Mouse (Mus musculus) stomach, postnatal 0 days (tissue): ENCODE measurements around the gene Gm9821. TPM values are rescaled to one million over a fixed set of nuclear protein-coding genes. Genes with fewer than 3 reads are reported as not detected.

Source experiments
- ATAC-seq: fragments of 200-750 bp; cut with Nextera tagmentation; 2 replicates; pipeline ENCODE4 v1.8.0; 2017; ENCODE audit not compliant: low FRiP score, low TSS enrichment
- DNase-seq: peaks from one replicate; pipeline ENCODE4 v3.0.0-alpha.2; 2016; ENCODE audit warnings: low spot score
- H3K27ac ChIP-seq: fragments of 300-500 bp; sonication (generic); replicated peaks from 2 replicates; pipeline ENCODE4 v1.5.1; 2014; ENCODE audit warnings: mild to moderate bottlenecking, control low read depth
- H3K27me3 ChIP-seq: fragments of 300-500 bp; sonication (generic); 2 replicates; pipeline ENCODE4 v1.6.1; 2014; ENCODE audit warnings: low read length; ENCODE audit not compliant: control insufficient read depth, insufficient read depth
- H3K36me3 ChIP-seq: fragments of 300-500 bp; sonication (generic); 2 replicates; pipeline ENCODE4 v1.6.1; 2014; ENCODE audit warnings: low read length, mixed read lengths; ENCODE audit not compliant: control insufficient read depth, insufficient read depth
- H3K4me1 ChIP-seq: fragments of 300-500 bp; sonication (generic); replicated peaks from 2 replicates; pipeline ENCODE4 v1.6.1; 2014; ENCODE audit warnings: antibody characterized with exemption; ENCODE audit not compliant: control insufficient read depth, insufficient read depth
- H3K4me2 ChIP-seq: fragments of 300-500 bp; sonication (generic); replicated peaks from 2 replicates; pipeline ENCODE4 v1.6.1; 2014; ENCODE audit warnings: low read depth, mild to moderate bottlenecking, control low read depth, moderate library complexity
- H3K4me3 ChIP-seq: fragments of 300-500 bp; sonication (generic); 2 replicates; pipeline ENCODE4 v1.5.1; 2014; ENCODE audit warnings: low read depth, low read length, control low read depth
- H3K9ac ChIP-seq: fragments of 300-500 bp; sonication (generic); 2 replicates; pipeline ENCODE4 v1.6.1; 2014; ENCODE audit warnings: mild to moderate bottlenecking, low read length, control low read depth, mixed read lengths
- H3K9me3 ChIP-seq: fragments of 300-500 bp; sonication (generic); 2 replicates; pipeline ENCODE4 v1.6.1; 2016; ENCODE audit warnings: low read length; ENCODE audit not compliant: control insufficient read depth
- CTCF ChIP-seq: IDR thresholded peaks from 2 replicates; pipeline ENCODE4 v1.5.1; 2016; ENCODE audit warnings: antibody characterized with exemption, low read depth, mild to moderate bottlenecking, moderate library complexity
- EP300 ChIP-seq: optimal IDR thresholded peaks from 2 replicates; pipeline ENCODE3; 2016; ENCODE audit warnings: antibody characterized with exemption
- WGBS: fragments of 180-500 bp; shearing (Covaris S2); extraction: QIAGEN DNeasy Blood & Tissue Kit; methylation state at CpG from one replicate; pipeline ENCODE4 v1.1.7; 2014; 5-methylcytosine and 5-hydroxymethylcytosine counted together
- polyA plus RNA-seq: library from polyadenylated mRNA; unstranded; fragments of >200 nt; fragmentation: Nextera tagmentation; extraction: Ambion mirVana; gene quantifications from 2 replicates; pipeline ENCODE4 v1.2.1, GENCODE M21; 2015

The Gm9821 gene
- polyA plus RNA-seq, 1 experiment from 2014 or later = 0.15 TPM

- ATAC-seq = no peak
- 68% methylated on average over 23 of the region's 23 CpGs for WGBS
- Histone ChIP-seq H3K27me3 (peaks cover 2% of the 10 kb centered on the region; the same call in 1 of the 2 replicates), H3K9me3 (no peaks in the 10 kb centered on the region), H3K4me2 (no peak overlapping the region), H3K9ac (no peak overlapping the region), H3K36me3 (no peaks in the 10 kb centered on the region), H3K27ac (no peak overlapping the region), H3K4me1 (peaks cover 5% of the 10 kb centered on the region), H3K4me3 (no peak overlapping the region)
- DNase-seq = no peak
- TF ChIP-seq EP300 (no peak), CTCF (no peak)
Measured at GRCm38 (mm10) chr2:91928534-91929350, 16.8 kb upstream of the Gm9821 start.

GRCm38 (mm10) chr2:91929455-91929854 lies 16.0 kb upstream of the Gm9821 start:
- WGBS = 55% methylated on average over 3 of the region's 3 CpGs
- H3K4me1 ChIP-seq = peaks cover 5% of the 10 kb centered on the region

GRCm38 (mm10) chr2:91929936-91930335 lies 15.6 kb upstream of the Gm9821 start:
- 23% methylated on average over 11 of the region's 12 CpGs for WGBS
- Histone ChIP-seq H3K4me3 (no peak overlapping the region), H3K9me3 (no peaks in the 10 kb centered on the region), H3K9ac (no peak overlapping the region), H3K4me2 (peak overlapping the region; percentile 64), H3K27me3 (no peaks in the 10 kb centered on the region), H3K36me3 (peaks cover 3% of the 10 kb centered on the region), H3K27ac (no peak overlapping the region), H3K4me1 (peaks cover 5% of the 10 kb centered on the region)
- peak; percentile 84 for TF ChIP-seq CTCF
- no peak for TF ChIP-seq EP300
- peak; percentile 68 for DNase-seq
- peak; percentile 33; the same call in 1 of the 2 replicates for ATAC-seq

More at GRCm38 (mm10) chr2:91929455-91929854, 16.0 kb upstream of the Gm9821 start:
- ATAC-seq (no peak), DNase-seq (no peak)
- Histone ChIP-seq H3K4me2 (no peak overlapping the region), H3K36me3 (peaks cover 2% of the 10 kb centered on the region), H3K27me3 (no peaks in the 10 kb centered on the region), H3K9ac (no peak overlapping the region), H3K9me3 (no peaks in the 10 kb centered on the region), H3K27ac (no peak overlapping the region), H3K4me3 (no peak overlapping the region)
- TF ChIP-seq EP300 (no peak), CTCF (no peak)

GRCm38 (mm10) chr2:91930761-91931291 lies 14.7 kb upstream of the Gm9821 start:
- H3K27ac ChIP-seq = no peak overlapping the region
- peak overlapping the region; percentile 64 for H3K4me2 ChIP-seq
- H3K9ac ChIP-seq = peak overlapping the region; percentile 78
- no peak for DNase-seq
- H3K9me3 ChIP-seq = no peaks in the 10 kb centered on the region
- H3K4me3 ChIP-seq = peak overlapping the region; percentile 49
- H3K36me3 ChIP-seq = peaks cover 7% of the 10 kb centered on the region
- H3K27me3 ChIP-seq = no peaks in the 10 kb centered on the region
- H3K4me1 ChIP-seq = peaks cover 5% of the 10 kb centered on the region
- WGBS = 12% methylated on average over 23 of the region's 23 CpGs
- 0 out of 2 replicates have a peak, but pooled peaks have one; percentile 8 for ATAC-seq
- no peak for TF ChIP-seq EP300
- no peak; the same call in 1 of the 2 replicates for TF ChIP-seq CTCF

GRCm38 (mm10) chr2:91931328-91932159 lies 14.0 kb upstream of the Gm9821 start:
- peak; percentile 61 for DNase-seq
- peak; percentile 49; the same call in 1 of the 2 replicates for ATAC-seq
- TF ChIP-seq EP300 (no peak), CTCF (no peak)
- Histone ChIP-seq H3K27ac (peak overlapping the region; percentile 81), H3K9ac (peak overlapping the region; percentile 78), H3K36me3 (peaks cover 12% of the 10 kb centered on the region), H3K9me3 (no peaks in the 10 kb centered on the region), H3K27me3 (no peaks in the 10 kb centered on the region), H3K4me2 (peak overlapping the region; percentile 64), H3K4me1 (peaks cover 5% of the 10 kb centered on the region), H3K4me3 (peak overlapping the region; percentile 49)
- 6% methylated on average over 45 of the region's 50 CpGs for WGBS
